Mouse (Mus musculus): ENCODE measurements around the gene Plxnb1.
A peak's percentile ranks its signal among the peaks of the same experiment; 100 is the strongest.

Plxnb1 gene

DNA sequence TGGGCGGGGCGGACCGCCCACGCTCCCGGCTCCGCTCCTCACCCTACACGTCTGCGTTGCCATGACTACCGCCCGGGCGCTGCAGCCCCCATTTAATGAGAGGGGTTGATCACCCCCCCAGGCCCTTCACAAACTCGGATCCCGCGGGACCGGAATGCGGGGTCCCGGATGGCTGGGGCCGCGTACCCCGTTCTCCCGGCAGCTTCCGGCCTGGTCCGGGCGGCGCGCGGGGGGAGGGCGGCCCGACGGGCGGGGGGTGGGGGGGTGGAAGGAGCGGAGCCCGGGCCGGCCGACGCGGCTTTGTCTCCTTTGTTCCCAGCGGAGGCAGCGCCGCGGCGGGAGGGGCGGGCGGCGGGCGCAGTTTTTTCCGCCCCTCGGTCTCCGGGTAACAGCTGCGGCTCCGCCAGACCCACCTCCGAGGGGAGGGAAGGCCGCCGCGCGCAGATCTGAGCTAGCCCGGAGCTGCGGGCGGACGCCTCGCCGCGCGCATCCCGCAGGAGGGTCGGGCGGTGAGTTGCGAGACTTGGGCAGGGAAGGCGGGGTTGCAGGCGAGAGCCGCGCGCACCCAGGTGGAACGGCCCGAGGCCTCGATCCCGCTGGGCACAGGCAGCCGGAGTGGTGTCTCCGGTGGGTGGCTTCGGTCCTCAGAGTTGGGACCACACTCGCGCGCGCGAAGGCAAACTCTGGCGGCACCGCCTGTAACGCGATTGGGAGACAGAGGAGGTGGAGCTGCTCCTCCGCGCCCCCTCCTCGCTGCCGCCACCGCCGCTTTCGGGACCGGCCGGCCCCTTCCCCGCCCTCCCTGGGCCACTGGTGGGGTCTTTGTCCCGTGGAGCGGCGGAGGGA, at the start of gene Plxnb1:
Gene Plxnb1 (plus strand): TSS at position 253 of the 846 bp plus-strand sequence.
- peak; percentile 81 for DNase-seq (ENCODE audit: low spot score)

- DNase-seq (ENCODE audit: low spot score): peak; percentile 57
Measured at GRCm38 (mm10) chr9:109046306-109046705, 48.9 kb upstream of the Plxnb1 start.

DNA sequence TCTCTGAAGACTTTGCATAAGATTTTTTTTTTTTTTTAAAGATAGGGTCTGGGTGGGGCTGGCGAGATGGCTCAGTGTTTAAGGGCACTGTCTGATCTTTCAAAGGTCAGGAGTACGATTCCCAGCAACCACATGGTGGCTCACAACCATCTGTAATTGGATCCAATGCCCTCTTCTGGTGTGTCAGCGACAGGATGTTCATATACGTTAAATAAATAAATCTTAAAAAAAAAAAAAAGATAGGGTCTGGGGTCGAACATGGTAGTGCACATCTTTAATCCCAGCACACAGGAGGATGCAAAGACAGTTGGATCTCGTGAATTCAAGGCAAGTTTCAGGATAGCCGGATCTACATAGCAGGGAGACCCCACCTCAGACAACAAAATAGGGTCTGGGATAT, 45.9 kb upstream of the Plxnb1 start:
- DNase-seq (ENCODE audit: low spot score): no peak

- DNase-seq (ENCODE audit: low spot score): no peak
Measured at GRCm38 (mm10) chr9:109049996-109050673, 45.1 kb upstream of the Plxnb1 start.

DNA sequence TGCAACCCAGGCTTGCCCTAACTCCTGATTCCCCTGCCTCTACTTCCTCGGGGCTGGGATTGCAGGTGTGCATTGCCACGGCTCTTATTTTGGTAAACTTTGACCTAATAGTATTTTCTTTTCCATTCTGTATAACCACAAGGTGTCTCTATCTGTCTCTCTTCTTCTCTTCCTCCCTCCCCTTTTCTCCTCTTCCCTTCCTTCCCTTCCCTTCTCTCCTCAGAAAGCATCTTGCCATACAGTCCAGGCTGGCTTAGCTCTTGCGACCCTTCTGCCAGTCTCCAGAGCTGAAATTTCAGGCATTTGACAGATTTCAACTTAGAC, 44.6 kb upstream of the Plxnb1 start:
- DNase-seq (ENCODE audit: low spot score): no peak

DNA sequence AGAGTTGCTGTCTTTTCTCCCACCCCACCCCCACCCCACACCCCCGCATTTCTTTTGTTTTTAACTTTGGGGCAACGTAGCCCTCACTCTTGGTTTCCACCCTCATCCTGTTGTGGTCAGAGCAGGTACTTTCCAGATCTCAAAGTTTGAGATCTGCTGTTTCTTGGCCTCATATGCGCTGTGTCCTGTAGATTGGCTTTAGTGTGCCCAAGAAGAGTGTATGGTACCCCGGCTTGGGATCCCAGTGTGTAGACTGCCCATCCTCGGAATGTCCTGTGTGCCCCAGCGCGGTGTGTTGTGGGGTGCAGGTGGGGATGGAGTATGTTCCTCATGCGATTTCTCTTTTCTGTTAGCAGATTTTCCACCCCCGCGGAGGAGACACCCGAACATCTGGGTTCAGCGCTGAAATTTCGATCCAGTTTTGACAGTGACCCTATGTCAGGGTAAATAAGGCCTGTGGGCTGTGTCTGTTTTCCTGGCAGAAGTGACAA, 44.1 kb upstream of the Plxnb1 start:
- no peak for DNase-seq (ENCODE audit: low spot score)

GRCm38 (mm10) chr9:109051651-109052489, 43.3 kb upstream of the Plxnb1 start:
- DNase-seq (ENCODE audit: low spot score): no peak

DNA sequence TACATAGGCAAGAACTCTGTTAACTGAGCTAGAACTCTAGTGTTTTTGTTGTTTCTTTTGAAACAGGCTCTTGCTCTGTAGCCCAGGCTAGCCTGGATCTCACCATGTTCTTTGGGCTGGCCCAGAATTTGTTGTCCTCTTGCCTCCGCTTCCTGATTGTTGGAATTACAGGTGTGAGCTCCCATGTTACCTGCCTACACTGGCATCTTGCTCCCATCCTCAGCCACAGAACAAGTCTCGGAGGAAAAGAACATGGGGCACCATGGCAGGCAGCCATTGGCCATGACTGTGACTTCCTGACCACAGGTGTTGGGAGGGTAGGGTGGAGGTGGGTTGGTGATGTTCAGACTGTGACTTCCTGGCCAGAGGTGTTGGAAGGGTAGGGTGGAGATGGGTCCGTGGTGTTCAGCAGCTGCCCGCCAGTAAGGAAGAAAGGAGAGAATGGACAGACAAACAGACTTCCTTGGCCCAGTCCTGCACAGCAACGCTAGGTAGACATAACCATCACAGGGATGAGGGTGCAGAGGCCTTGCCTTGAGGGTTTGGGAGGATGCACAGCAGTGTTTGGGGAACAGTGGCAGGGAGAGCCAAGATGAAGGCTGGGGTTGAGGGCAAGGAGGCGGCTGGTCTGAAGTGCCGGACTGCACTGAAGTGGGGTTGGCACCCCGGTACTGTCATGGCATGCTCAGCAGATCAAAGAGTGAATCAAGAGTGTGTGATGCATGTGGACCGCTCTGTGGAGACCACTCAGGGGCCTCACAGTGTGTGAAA, 42.5 kb upstream of the Plxnb1 start:
- no peak for DNase-seq (ENCODE audit: low spot score)

- no peak for DNase-seq (ENCODE audit: low spot score)
Measured at GRCm38 (mm10) chr9:109053366-109053765, 41.8 kb upstream of the Plxnb1 start.

DNA sequence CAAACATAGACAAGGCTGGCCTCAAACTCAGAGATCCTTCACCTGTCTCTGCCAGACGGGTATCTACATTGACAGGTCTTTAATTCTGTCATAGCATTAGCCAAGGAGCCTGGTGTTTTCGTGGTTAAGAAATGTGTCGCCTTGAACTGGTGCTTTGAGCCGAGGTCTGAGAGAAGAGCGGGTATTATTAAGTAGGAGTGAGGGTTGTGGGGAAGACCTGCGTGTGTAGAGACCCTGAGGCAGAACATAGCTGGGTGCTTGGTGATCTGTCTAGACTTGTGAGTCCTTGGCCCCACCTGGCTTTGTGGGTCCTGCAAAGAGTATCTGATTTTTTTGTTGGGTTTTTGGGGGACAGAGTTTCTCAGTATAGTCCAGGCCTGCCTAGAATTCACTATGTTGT, 41.3 kb upstream of the Plxnb1 start:
- DNase-seq (ENCODE audit: low spot score): no peak

GRCm38 (mm10) chr9:109054712-109055111, 40.5 kb upstream of the Plxnb1 start:
- peak; percentile 62 for DNase-seq (ENCODE audit: low spot score)

DNA sequence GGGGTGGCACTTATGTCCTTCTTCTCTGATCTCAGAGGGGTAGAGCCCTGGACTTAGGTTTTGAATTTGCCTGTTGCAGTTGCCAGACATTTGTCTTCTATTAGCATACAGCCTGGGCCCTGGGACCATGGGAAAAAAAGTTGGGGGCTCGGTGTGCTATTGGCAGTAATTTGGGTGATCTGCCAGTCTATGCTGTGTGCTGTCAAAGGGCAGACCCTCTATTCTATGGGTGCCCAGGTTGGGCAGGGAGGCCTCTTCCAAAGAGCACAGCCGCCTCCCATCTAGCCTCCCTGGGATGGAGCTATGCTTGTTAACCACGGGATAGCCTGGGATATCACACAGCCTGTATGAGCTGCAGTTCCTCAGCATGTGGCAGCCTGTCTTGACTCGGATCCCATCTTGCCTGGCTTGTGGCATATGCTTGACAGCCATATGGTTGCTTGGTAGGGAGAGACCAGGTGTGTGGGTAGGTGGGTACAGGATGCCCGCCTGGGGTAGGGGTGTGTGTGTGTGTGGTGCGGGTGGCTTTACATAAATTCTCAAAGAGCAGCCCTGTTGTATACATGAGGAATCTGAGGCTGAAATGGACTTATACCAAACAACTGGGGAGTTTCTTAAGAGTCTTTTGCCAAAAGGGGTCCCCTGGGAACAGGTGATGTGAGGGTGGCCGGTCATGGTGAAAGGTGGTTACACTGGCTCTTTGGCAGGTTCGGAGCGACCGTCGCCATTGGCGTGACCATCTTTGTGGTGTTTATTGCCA, 39.7 kb upstream of the Plxnb1 start:
- no peak for DNase-seq (ENCODE audit: low spot score)

GRCm38 (mm10) chr9:109056081-109056690, 39.0 kb upstream of the Plxnb1 start:
- no peak for DNase-seq (ENCODE audit: low spot score)

- no peak for DNase-seq (ENCODE audit: low spot score)
Measured at GRCm38 (mm10) chr9:109056916-109057315, 38.3 kb upstream of the Plxnb1 start.

- no peak for DNase-seq (ENCODE audit: low spot score)
Measured at GRCm38 (mm10) chr9:109057543-109057942, 37.6 kb upstream of the Plxnb1 start.

GRCm38 (mm10) chr9:109058006-109058765, 37.0 kb upstream of the Plxnb1 start:
- no peak for DNase-seq (ENCODE audit: low spot score)

GRCm38 (mm10) chr9:109059136-109059903, 35.9 kb upstream of the Plxnb1 start, which contains the start of gene Trex1:
Gene Trex1, minus strand, starts transcription at chr9:109059734.
- DNase-seq (ENCODE audit: low spot score): peak; percentile 85

GRCm38 (mm10) chr9:109060184-109060897, 34.8 kb upstream of the Plxnb1 start:
- no peak for DNase-seq (ENCODE audit: low spot score)

All from MN1 (cell line).